Mouse (Mus musculus) ES-E14 (cell line): ENCODE measurements around the gene Ldhc. TPM values are rescaled to one million over a fixed set of nuclear protein-coding genes. Genes with fewer than 3 reads are reported as not detected.
A peak's percentile ranks its signal among the peaks of the same experiment; 100 is the strongest.
"Not testable (repeated sequence)": the region's sequence is repeated elsewhere in the genome, so short reads cannot be mapped to it uniquely, and the experiment has no call there.

Source experiments
- DNase-seq: peaks from one replicate; pipeline ENCODE4 v3.0.0-alpha.2; 2013; ENCODE audit warnings: low read depth, low spot score
- H3K27ac ChIP-seq: 2 replicates; pipeline ENCODE4 v1.5.1; 2012; ENCODE audit warnings: low read depth, mild to moderate bottlenecking, low read length, moderate library complexity, mixed read lengths; ENCODE audit not compliant: poor library complexity, insufficient read depth, severe bottlenecking
- H3K36me3 ChIP-seq: 2 replicates; pipeline ENCODE4 v1.6.1; 2012; ENCODE audit warnings: mild to moderate bottlenecking, low read length, moderate library complexity, mixed read lengths; ENCODE audit not compliant: control insufficient read depth, poor library complexity, insufficient read depth, severe bottlenecking
- H3K4me1 ChIP-seq, 2 experiments: fragments of 150-350 bp in 1 of 2; sonication (generic) in 1 of 2; 2 replicates each; pipeline ENCODE4 v1.6.1; 2012; ENCODE audit warnings: low read length in 2 of 2, mild to moderate bottlenecking in 1 of 2, mixed read lengths in 1 of 2; ENCODE audit not compliant: control insufficient read depth in 2 of 2, insufficient read depth in 2 of 2, poor library complexity in 1 of 2
- H3K4me3 ChIP-seq, 2 experiments: fragments of 150-350 bp in 1 of 2; sonication (generic) in 1 of 2; 2 replicates each; pipeline ENCODE4 v1.5.1; 2012; ENCODE audit warnings: low read length in 2 of 2, low read depth in 1 of 2, mild to moderate bottlenecking in 1 of 2, mixed read lengths in 1 of 2; ENCODE audit not compliant: insufficient read depth in 1 of 2, poor library complexity in 1 of 2, severe bottlenecking in 1 of 2
- H3K9ac ChIP-seq: 2 replicates; pipeline ENCODE4 v1.6.1; 2012; ENCODE audit warnings: low read depth, mild to moderate bottlenecking, low read length, mixed read lengths; ENCODE audit not compliant: poor library complexity, insufficient read depth, severe bottlenecking
- H3K9me3 ChIP-seq: fragments of 150-350 bp; sonication (generic); 2 replicates; pipeline ENCODE4 v1.6.1; 2012; ENCODE audit warnings: low read depth, mild to moderate bottlenecking, low read length; ENCODE audit not compliant: control insufficient read depth, insufficient read depth
- CHD2 ChIP-seq: IDR thresholded peaks from 2 replicates; pipeline ENCODE4 v1.6.1; 2014; ENCODE audit warnings: mild to moderate bottlenecking, low read depth, low read length, inconsistent platforms
- HCFC1 ChIP-seq: IDR thresholded peaks from 2 replicates; pipeline ENCODE4 v1.6.1; 2012; ENCODE audit warnings: low read length, inconsistent platforms, borderline replicate concordance; ENCODE audit not compliant: insufficient read depth
- MAFK ChIP-seq: IDR thresholded peaks from 2 replicates; pipeline ENCODE4 v1.6.1; 2014; ENCODE audit warnings: mild to moderate bottlenecking, low read depth, low read length, inconsistent platforms; ENCODE audit not compliant: insufficient read depth
- ZC3H11A ChIP-seq: IDR thresholded peaks from 2 replicates; pipeline ENCODE4 v1.6.1; 2012; ENCODE audit warnings: low read depth, mild to moderate bottlenecking, inconsistent platforms, low read length, borderline replicate concordance
- ZNF384 ChIP-seq: IDR thresholded peaks from 2 replicates; pipeline ENCODE4 v1.6.1; 2012; ENCODE audit warnings: low read depth, low read length, inconsistent platforms
- in situ Hi-C, 2 experiments: fragments of 600-800 bp; cut with MboI; formaldehyde crosslinking; loops; one replicate each; pipeline ENCODE4 v1.15.1; 2025; ENCODE audit warnings: low sequenced_read_pairs in 2 of 2, inconsistent platforms in 1 of 2; ENCODE audit not compliant: unreplicated experiment in 2 of 2
- total RNA-seq: library from RNA; depleted of rRNA; stranded (reverse); fragments of 300-350 nt; gene quantifications from 2 replicates; pipeline ENCODE4 v1.2.3, GENCODE M21; 2012

Ldhc gene
- total RNA-seq, 1 experiment = 3.4 TPM

- H3K4me1 ChIP-seq = no peaks in the 10 kb centered on the region
- in situ Hi-C loops = no loop called here
- no peak overlapping the region for H3K4me3 ChIP-seq
- H3K27ac ChIP-seq = no peak overlapping the region
- DNase-seq = no peak
- no peaks in the 10 kb centered on the region for H3K9me3 ChIP-seq
- no peak for TF ChIP-seq HCFC1
- peak; percentile 74; the same call in 1 of the 2 replicates for TF ChIP-seq ZNF384
- no peak for TF ChIP-seq CHD2
- TF ChIP-seq ZC3H11A = no peak
- TF ChIP-seq MAFK = no peak
- H3K9ac ChIP-seq = no peak overlapping the region
- no peaks in the 10 kb centered on the region for H3K36me3 ChIP-seq
Measured at GRCm38 (mm10) chr7:46880992-46881391, 20.0 kb downstream of the Ldhc start.

GRCm38 (mm10) chr7:46881941-46882340 lies 20.9 kb downstream of the Ldhc start:
- H3K4me1 ChIP-seq, DNase-seq, in situ Hi-C loops, H3K4me3 ChIP-seq, H3K9me3 ChIP-seq, H3K36me3 ChIP-seq, H3K27ac ChIP-seq, H3K9ac ChIP-seq: not testable (repeated sequence)

GRCm38 (mm10) chr7:46883304-46883703 lies 22.3 kb downstream of the Ldhc start:
- no peak overlapping the region for H3K9ac ChIP-seq
- H3K27ac ChIP-seq = no peak overlapping the region
- H3K36me3 ChIP-seq = peaks cover 4% of the 10 kb centered on the region
- no peak for TF ChIP-seq CHD2
- no peak for TF ChIP-seq HCFC1
- no peak for TF ChIP-seq ZNF384
- TF ChIP-seq MAFK = no peak
- TF ChIP-seq ZC3H11A = no peak
- no peak for DNase-seq
- in situ Hi-C loops = no loop called here
- no peak overlapping the region for H3K4me3 ChIP-seq
- H3K9me3 ChIP-seq = no peaks in the 10 kb centered on the region
- H3K4me1 ChIP-seq = no peaks in the 10 kb centered on the region

- Histone ChIP-seq H3K36me3 (peaks cover 13% of the 10 kb centered on the region), H3K4me1 (no peaks in the 10 kb centered on the region), H3K4me3 (no peak overlapping the region), H3K9me3 (no peaks in the 10 kb centered on the region), H3K9ac (no peak overlapping the region), H3K27ac (no peak overlapping the region)
- in situ Hi-C loops = no loop called here
- no peak for DNase-seq
- TF ChIP-seq ZNF384 (no peak), MAFK (no peak), CHD2 (no peak), ZC3H11A (no peak), HCFC1 (no peak)
Measured at GRCm38 (mm10) chr7:46895511-46895910, 34.5 kb downstream of the Ldhc start.

GRCm38 (mm10) chr7:46899343-46899742 lies 38.3 kb downstream of the Ldhc start:
- H3K4me1 ChIP-seq = no peaks in the 10 kb centered on the region
- peaks cover 12% of the 10 kb centered on the region for H3K36me3 ChIP-seq
- TF ChIP-seq ZC3H11A (no peak), HCFC1 (no peak)
- no peak overlapping the region for H3K27ac ChIP-seq
- in situ Hi-C loops = no loop called here
- H3K9ac ChIP-seq = no peak overlapping the region
- no peak overlapping the region for H3K4me3 ChIP-seq
- DNase-seq = no peak
- H3K9me3 ChIP-seq = no peaks in the 10 kb centered on the region
